Mouse (Mus musculus) Muller cell, postnatal 12 days (primary cell): ENCODE measurements around the gene Ramp1.

ENCODE experiments used
- DNase-seq: peaks from one replicate; pipeline ENCODE4 v3.0.0-alpha.2; 2015; ENCODE audit errors: inconsistent ontology term

The Ramp1 gene

DNA sequence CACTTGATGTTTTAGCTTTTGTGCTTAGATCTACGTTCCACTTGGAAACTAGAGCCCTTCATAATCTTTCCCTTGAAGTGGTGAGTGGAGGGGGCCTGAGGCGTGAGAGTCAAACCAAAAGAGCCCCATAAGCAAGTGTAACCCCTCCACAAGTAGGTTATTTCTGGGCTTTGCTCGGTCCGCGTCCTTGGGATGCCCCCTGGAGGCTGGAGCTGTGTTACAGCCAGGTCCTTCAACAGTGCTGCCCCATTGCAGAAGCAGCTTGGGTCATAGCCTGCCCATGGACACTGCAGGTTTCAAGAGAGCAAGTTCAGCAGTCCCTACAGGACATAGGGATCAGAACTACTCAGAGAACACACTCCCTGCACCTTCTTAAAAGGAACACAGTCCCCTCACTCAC is 59.5 kb downstream of the Ramp1 start:
- DNase-seq: peak; percentile 42

GRCm38 (mm10) chr1:91239800-91240199 is 60.2 kb downstream of the Ramp1 start:
- no peak for DNase-seq

- DNase-seq: no peak
Measured at GRCm38 (mm10) chr1:91240685-91241084, 61.1 kb downstream of the Ramp1 start.

GRCm38 (mm10) chr1:91241249-91241648 is 61.6 kb downstream of the Ramp1 start:
- DNase-seq: no peak

DNA sequence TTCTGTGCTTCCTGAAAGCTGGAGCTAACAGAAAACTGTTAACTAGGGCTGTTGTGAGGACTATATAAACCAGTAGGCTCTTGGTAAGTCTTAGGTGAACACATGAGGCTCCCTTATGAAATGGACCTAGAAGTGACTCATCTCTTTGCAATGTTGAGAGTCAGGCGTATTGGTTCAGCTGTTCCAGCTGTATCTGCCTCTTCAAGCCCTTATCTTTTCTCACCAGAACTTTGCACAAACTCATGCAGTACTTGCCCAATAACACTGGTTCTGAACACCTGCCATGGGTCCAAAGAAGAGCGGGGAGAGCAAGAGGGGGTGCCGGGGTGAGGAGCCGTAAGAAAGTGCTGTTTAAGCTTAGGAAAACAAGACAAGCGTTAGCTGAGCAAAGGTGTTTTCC is 68.6 kb downstream of the Ramp1 start:
- DNase-seq: no peak

- DNase-seq: no peak
Measured at GRCm38 (mm10) chr1:91248970-91249369, 69.3 kb downstream of the Ramp1 start.

- peak; percentile 97 for DNase-seq
Measured at GRCm38 (mm10) chr1:91249564-91250414, 70.2 kb downstream of the Ramp1 start, which contains the start of gene Ube2f. Ube2f (plus strand) TSS chr1:91250304.

DNA sequence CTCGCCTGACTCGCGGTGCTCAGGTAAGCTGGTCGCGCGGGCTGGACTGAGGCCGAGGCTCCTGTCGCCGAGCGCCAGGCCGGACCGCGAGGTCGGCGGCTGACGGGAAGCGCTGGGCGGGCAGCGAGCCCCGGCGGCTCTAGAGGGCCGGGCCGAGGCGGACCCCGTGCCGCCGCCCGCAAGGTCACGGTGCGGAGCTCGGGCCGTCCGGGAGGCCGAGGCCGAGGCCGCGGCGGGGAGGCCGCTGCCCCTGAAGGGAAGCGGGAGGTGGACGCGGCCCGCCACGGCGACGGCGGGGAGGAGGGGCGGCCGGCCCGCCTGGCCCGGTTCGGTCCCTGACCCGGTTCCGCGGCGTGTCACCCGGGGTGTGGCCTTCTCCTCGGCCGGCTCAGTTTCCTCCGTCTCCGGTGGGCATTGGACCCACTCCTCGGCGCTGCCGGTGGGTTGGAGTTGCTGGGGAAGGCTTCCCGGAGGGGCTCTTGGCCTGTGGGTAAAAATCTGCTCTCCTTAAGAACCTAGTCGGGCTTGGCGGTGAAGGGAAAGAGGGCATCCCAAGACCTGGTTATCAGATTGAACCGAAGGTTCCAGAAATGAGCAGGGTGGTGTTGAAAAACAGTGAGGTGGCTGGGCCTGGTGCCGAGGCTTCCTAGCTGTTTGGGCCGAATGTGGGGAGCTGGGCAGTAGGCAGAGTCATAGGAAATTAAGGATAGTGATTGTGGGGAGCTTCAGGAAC is 71.0 kb downstream of the Ramp1 start:
- no peak for DNase-seq

GRCm38 (mm10) chr1:91251148-91251650 is 71.6 kb downstream of the Ramp1 start:
- DNase-seq: no peak

GRCm38 (mm10) chr1:91251927-91252326 is 72.3 kb downstream of the Ramp1 start:
- no peak for DNase-seq

DNA sequence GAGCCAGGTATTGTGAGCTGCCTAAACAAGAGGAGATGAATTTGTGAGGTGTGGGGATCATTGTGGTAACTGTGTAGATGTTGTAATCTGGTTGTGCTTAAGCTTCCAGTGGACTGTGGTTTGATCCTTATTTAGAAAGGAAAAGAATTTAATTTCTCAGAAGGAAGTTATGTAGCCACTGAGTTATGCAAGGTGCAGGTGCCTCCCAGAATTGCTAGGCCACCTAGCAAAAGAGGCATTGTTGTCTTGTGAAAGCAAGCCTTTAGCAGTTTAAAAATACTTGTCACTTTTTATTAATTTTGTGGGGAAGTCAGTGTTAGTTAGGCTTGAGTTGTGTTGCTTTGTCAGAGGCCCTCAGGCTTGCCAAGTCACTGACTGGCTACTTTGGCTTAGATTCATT is 78.3 kb downstream of the Ramp1 start:
- DNase-seq: peak; percentile 86

- no peak for DNase-seq
Measured at GRCm38 (mm10) chr1:91259794-91260193, 80.2 kb downstream of the Ramp1 start.

GRCm38 (mm10) chr1:91262508-91262907 is 82.9 kb downstream of the Ramp1 start:
- no peak for DNase-seq

DNA sequence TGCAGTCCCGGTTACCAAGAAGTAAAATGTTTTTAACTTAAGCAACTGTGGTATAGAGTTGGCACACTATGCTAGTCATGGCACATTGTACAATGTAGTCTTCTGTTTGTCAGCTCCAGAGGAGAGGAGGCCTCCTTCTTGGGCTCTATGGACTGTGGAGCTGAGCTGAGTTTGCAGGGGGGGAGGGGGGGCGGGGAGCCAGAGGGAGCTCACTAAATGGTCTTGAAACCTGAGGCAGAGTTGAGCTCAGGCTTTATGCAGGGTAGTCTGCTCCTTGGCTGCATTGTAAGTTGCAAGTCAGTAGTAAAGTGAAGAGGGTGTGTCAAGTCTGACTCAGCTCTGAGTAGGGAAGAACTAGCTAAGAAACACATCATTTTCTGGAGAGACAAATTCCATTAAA is 92.6 kb downstream of the Ramp1 start:
- no peak for DNase-seq
